Mouse (Mus musculus): Measurements from ENCODE around the gene Cryzl1. TPM values are rescaled to one million over a fixed set of nuclear protein-coding genes. Genes with fewer than 3 reads are reported as not detected.

The Cryzl1 gene
- total RNA-seq, 2 experiments from 2014 or later = 106 to 108 TPM

DNA sequence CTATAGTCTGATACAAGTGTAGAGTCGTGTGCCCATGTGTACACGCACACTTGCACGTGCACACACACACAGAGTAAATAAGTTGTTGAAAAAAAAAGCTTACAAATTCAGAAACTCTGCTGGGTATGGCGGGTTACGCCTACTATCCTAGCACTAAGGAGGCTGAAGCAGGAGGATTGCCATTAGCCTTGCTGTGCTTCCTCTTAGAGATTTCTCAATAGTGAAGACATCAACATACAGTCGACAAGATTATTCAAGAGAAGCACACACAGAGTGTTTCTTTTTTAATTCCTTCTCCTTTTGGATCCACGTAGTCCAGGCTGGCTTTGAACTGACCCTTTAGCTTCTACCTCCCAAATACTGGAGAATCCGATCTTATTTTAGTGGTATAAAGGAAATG is 88.6 kb downstream of the Cryzl1 start:
- no peak for DNase-seq

DNA sequence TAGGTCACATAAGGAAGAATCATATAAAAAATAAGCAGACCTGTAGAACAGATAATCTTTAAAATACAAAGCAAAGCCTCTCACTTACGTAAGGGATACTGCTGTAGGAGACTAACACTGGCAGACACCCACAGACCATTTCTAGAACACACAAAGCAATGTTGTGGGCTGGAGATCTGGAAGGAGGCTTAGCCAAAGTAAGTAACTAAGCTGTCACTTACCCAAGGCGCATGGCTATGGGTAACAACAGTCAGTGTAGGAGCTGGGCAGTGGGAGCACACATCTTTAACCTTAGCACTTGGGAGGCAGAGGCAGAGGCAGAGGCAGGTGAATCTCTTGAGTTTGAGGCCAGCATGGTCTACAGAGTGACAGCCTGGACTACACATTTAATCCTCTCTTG is 89.1 kb downstream of the Cryzl1 start:
- DNase-seq = no peak

Other genes with a start within 250 kb of the Cryzl1 start
- 10 to 100 TPM; 45.9 to 51.7 TPM for gene Ifnar1, start 243.7 kb downstream of the Cryzl1 start, total RNA-seq (2021)
- gene Ifngr2, start 181.9 kb downstream of the Cryzl1 start, total RNA-seq (2021) = 10 to 100 TPM; 52.4 to 57.2 TPM
- 100 to 1,000 TPM; 115 to 124 TPM for gene Tmem50b, start 131.2 kb downstream of the Cryzl1 start, total RNA-seq (2021)
- 10 to 100 TPM; 10.3 to 10.8 TPM for gene Dnajc28, start 109.9 kb downstream of the Cryzl1 start, total RNA-seq (2021)
- 10 to 100 TPM; 44.4 to 46.0 TPM for gene Gart, start 82.0 kb downstream of the Cryzl1 start, total RNA-seq (2021)
- gene Son, start 81.5 kb downstream of the Cryzl1 start, total RNA-seq (2021) = 100 to 1,000 TPM; 241 to 252 TPM
- gene Donson, start 40.2 kb downstream of the Cryzl1 start, total RNA-seq (2021) = 10 to 100 TPM; 22.2 to 27.2 TPM
- gene Itsn1, start 306 bp upstream of the Cryzl1 start, total RNA-seq (2021) = 100 to 1,000 TPM; 158 to 175 TPM